Mouse (Mus musculus): ENCODE measurements at regions not wholly inside any gene's neighbourhood (a gene's known extent, or its start where the extent isn't known, plus 50 kb on each side); places are given as distances from the start of the nearest gene placed in this dataset.

- no peak for DNase-seq (ENCODE audit: low read depth, low spot score)
Observed at GRCm38 (mm10) chr19:37492572-37492971, 57.6 kb upstream of the Exoc6 start.

GRCm38 (mm10) chr19:37493378-37493777 lies 56.8 kb upstream of the Exoc6 start:
- DNase-seq (ENCODE audit: low read depth, low spot score): no peak

GRCm38 (mm10) chr19:37493921-37494485 lies 56.2 kb upstream of the Exoc6 start:
- DNase-seq (ENCODE audit: low read depth, low spot score): peak; percentile 19

GRCm38 (mm10) chr19:37494806-37495205 lies 55.4 kb upstream of the Exoc6 start:
- no peak for DNase-seq (ENCODE audit: low read depth, low spot score)

GRCm38 (mm10) chr19:37495319-37496270 lies 54.6 kb upstream of the Exoc6 start:
- no peak for DNase-seq (ENCODE audit: low read depth, low spot score)

- no peak for DNase-seq (ENCODE audit: low read depth, low spot score)
Observed at GRCm38 (mm10) chr19:37496759-37497158, 53.5 kb upstream of the Exoc6 start.

GRCm38 (mm10) chr19:37497161-37497560 lies 53.1 kb upstream of the Exoc6 start:
- no peak for DNase-seq (ENCODE audit: low read depth, low spot score)

- no peak for DNase-seq (ENCODE audit: low read depth, low spot score)
Observed at GRCm38 (mm10) chr19:37498438-37498837, 51.8 kb upstream of the Exoc6 start.
